Mouse (Mus musculus): ENCODE results near the gene Igfbpl1.

Igfbpl1 gene

DNA sequence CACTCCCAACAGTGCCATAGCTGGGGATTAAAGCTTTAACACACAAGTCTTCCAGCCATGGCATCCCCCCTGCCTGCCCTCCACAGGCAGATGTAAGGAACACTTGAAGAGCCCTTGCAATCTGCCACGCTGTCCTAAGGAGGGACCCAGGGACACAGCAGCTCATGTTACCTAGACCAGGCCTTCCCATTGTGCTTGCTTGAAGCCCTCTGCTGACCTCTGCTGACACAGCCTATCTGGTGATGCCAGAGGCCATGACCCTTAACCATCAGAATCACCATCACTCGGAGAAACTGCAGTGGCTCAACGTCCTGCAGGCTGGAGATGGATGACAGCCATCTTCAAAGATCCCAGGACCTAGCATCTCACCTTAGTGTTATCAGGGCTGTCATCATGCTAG is 4.7 kb downstream of the Igfbpl1 start:
- no peak for DNase-seq

- DNase-seq, result peak; percentile 76
Observed at GRCm38 (mm10) chr4:45820074-45820830, 6.5 kb downstream of the Igfbpl1 start.

DNA sequence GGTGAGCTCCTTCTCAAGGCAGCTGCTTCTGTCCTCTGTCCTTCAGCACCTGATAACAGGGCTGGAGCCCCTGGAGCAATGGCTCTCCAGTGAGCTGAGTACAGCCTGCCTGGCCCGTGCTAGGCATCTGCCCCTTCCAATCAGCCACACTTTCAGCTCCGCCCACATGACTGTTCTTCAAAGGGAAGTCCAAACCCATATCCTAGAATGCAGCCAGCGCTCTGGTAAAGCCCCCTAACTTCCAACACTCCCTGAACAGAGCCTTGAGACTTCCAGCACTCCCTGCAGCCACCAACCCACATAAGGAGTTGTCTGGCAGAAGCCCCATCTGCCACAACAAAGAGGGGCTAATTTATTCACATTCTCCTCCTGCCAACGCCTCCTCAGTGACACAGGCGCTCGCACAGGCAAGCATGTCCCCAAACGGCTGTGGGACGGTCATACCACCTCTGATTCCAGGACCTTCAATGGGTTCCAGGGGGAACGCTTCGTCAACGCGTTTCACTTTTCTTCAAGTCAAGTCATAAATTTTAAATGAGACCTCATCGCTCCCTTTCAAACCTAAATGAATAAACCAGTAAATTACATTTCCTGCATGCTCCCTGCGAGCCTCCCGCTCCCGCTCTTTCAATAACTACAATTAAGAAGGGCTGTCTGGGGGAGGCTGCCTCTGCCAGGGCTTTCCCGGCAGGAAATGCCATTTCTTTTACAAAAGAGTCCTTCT is 7.4 kb downstream of the Igfbpl1 start:
- DNase-seq, result peak; percentile 82

DNA sequence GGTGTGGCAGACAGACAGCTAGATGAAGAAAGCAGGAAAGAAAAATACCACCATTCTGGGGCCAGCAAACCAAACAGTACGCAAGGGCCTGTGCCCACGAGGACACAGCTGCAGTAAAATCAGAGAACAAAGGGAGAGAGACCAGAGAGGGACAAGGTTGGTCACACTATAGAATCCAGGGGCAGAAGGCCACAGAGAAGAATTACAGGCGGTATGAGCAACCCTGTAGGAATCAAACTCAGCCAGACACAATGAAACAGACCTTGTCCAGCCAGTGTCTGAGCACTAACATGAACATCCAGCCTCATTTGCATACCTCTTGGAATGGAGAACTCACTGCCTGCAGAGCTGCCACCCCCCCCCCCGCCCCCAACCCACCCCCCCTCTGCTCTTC is 7.9 kb downstream of the Igfbpl1 start:
- no peak for DNase-seq

- DNase-seq, result peak; percentile 73
Observed at GRCm38 (mm10) chr4:45815542-45815941, 11.2 kb downstream of the Igfbpl1 start.

GRCm38 (mm10) chr4:45811250-45811649 is 15.5 kb downstream of the Igfbpl1 start:
- DNase-seq, result no peak

DNA sequence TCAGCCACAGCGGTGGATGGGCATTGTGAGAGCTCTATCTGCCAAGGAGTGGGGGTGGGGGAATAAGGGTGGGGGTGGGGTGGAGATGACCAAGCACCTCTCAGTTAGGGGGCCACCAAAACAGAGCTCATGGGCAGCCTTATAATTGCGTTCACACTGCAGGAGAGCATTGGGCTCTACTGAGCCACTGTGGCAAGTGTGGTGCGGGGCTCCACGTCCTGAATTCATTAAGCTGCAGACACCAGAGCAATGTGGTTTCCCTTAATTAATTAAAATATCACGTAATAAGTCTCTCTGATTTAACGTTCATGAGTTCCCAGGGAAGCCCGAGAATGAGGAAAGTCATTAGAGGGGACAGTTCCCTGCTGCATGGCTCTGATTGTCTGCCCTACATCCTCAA is 18.7 kb downstream of the Igfbpl1 start:
- no peak for DNase-seq

- no peak for DNase-seq
Observed at GRCm38 (mm10) chr4:45802900-45803299, 23.8 kb downstream of the Igfbpl1 start.

DNA sequence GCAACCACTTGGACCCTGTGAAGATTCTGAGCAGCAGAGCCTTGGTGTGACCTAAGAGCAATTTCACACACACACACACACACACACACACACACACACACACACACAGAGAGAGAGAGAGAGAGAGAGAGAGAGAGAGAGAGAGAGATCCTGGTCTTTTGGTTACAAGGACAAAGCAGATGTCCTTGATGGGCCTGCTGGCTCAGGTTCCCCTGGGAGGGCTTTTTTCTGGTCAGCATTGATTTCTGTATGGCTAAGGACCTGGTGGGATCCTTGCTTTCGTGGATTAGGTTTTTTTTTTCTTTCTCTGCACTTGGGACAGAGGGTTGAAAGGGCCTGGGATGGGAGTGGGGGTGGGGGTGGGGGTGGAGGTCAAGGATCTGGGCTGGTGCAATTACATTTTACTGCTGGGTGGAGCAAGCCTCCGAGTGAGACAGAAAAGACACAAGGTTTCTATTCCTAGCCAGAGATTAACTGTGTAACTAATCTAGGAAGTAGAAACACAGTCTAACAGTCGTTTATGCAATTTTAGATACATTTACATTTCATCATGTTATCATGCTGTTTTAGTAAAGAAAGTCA is 26.7 kb downstream of the Igfbpl1 start:
- DNase-seq, result no peak

- DNase-seq, result peak; percentile 77
Observed at GRCm38 (mm10) chr4:45798964-45799363, 27.8 kb downstream of the Igfbpl1 start, which contains the start of gene Aldh1b1. Aldh1b1 (plus strand) TSS chr4:45799022.

GRCm38 (mm10) chr4:45796760-45797159 is 30.0 kb downstream of the Igfbpl1 start:
- no peak for DNase-seq

DNA sequence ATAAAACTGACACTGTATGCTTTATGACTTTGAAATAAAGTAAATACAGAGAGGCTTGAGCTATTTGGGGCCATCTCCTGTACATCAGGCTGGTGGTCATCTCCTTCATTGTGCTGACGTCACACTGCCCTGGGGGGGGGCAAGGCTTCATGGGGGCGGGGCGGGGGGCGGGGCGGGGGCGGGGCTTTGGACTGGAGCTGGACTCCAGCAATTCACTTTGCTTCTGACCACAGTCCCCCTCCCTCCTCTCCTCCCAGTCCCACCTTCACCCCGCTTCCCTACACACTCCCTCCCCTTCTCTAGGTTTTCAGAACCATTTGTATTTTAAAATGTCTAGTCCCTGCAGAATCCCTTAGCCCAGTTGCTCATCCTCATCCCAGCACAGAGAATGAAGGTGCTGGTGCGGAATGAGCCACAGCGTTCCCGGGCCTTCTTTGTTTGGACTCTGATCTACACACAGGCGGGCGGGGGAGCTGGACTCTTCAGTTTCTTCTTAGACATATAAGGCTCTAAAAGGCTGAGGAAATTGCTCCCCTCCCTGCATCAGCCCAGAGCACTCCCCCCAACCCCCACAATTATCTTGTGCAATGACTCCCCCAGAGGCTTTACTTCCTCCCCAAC is 31.4 kb downstream of the Igfbpl1 start:
- peak; percentile 60 for DNase-seq

GRCm38 (mm10) chr4:45790018-45790417 is 36.7 kb downstream of the Igfbpl1 start:
- no peak for DNase-seq

- DNase-seq, result peak; percentile 72
Observed at GRCm38 (mm10) chr4:45789263-45789958, 37.3 kb downstream of the Igfbpl1 start.

GRCm38 (mm10) chr4:45788446-45789081 is 38.2 kb downstream of the Igfbpl1 start:
- no peak for DNase-seq

DNA sequence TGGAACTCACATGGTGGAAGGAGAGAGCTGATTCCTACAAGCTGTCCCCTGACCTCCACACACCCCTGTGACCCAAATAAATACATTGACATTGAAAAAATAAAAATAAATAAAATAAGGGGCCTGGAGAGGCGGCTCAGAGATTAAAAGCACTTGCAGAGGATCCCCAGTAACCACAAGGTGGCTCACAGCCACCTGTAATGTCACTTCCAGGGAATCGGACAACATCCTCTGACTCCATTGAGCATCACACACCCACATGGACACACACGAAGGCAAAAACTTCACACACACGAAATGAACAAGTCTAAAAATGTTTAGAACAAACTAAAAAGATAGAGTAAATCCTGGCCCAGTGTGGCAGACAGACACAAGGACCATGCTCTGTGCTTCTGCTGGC is 40.0 kb downstream of the Igfbpl1 start:
- no peak for DNase-seq

GRCm38 (mm10) chr4:45785959-45786358 is 40.8 kb downstream of the Igfbpl1 start:
- DNase-seq, result no peak

DNA sequence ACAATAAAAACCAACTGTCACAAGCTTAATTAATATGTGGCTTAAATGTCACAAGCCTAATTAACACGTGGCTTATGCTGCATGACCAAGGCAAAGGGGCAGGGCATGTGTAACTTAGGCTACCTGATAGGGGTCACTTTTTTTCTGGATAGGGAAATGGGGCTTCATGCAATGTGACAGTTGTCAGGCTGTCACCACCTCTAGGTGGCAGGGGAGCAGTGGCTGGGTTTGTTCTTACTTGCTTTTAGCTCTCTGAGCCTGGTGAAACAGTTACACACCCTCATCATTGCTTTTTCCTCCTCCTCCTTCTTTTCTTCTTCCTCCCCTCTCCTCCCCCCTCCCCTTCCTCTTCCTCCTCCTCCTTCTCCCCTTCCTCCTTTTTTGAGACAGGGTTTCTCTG is 43.1 kb downstream of the Igfbpl1 start:
- no peak for DNase-seq

DNA sequence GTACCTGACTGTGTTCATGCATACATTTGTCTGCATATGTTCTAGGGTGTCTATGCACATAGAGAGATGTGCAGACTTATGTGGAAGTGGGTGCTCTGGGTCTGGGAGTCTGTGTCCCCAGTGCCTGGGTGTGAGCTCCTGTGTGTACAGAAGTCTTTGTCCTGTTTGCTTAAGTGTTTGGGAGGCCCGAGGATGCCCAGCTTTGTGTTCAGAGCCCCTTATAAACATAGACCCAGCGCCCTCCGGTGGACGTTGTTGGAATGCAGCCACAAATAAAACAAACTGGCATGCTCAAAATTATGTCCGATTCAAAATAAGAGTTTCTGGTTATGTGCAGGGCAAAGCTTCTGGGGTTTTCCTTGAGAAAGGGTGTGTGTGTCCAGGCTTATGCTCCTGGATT is 55.1 kb downstream of the Igfbpl1 start:
- peak; percentile 84 for DNase-seq

GRCm38 (mm10) chr4:45771173-45771572 is 55.5 kb downstream of the Igfbpl1 start:
- no peak for DNase-seq

DNA sequence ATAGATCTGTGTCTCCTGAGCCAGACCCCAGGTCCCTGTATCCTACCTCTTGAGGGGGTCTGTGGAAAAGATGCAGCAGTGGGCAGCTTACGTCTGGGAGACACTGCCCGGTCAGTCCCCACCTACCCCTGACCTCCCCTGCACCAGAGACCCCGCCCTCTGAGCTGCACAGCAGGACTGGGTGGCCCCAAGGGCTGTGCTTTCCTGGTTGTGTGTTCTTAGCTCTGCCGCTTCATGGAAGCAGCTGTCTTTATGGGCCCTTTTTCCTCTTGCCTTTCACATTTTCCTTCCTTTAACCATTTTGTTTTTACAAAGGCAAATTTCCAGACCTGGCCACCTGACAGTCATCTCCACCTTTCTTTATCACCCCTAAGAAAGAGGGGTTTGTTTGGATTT is 56.1 kb downstream of the Igfbpl1 start:
- DNase-seq, result no peak
